Mouse (Mus musculus) embryonic facial prominence, embryonic 15.5 days (tissue): Measurements from ENCODE around the gene Gart. TPM values are rescaled to one million over a fixed set of nuclear protein-coding genes. Genes with fewer than 3 reads are reported as not detected.

Experiments
- ATAC-seq: fragments of 200-750 bp; cut with Nextera tagmentation; 2 replicates; pipeline ENCODE4 v1.8.0; 2017; ENCODE audit warnings: low read depth, moderate TSS enrichment; ENCODE audit not compliant: insufficient number of reproducible peaks, low FRiP score, low TSS enrichment
- H3K27ac ChIP-seq: fragments of 300-500 bp; sonication (generic); replicated peaks from 2 replicates; pipeline ENCODE4 v1.5.1; 2015; ENCODE audit warnings: mild to moderate bottlenecking, inconsistent platforms
- H3K27me3 ChIP-seq: fragments of 300-500 bp; sonication (generic); 2 replicates; pipeline ENCODE4 v1.6.1; 2015; ENCODE audit warnings: inconsistent platforms
- H3K36me3 ChIP-seq: fragments of 300-500 bp; sonication (generic); 2 replicates; pipeline ENCODE4 v1.6.1; 2015; ENCODE audit warnings: mild to moderate bottlenecking, inconsistent platforms
- H3K4me1 ChIP-seq: fragments of 300-500 bp; sonication (generic); 2 replicates; pipeline ENCODE4 v1.6.1; 2015; ENCODE audit warnings: inconsistent platforms
- H3K4me2 ChIP-seq: fragments of 300-500 bp; sonication (generic); replicated peaks from 2 replicates; pipeline ENCODE4 v1.6.1; 2015; ENCODE audit warnings: mild to moderate bottlenecking, inconsistent platforms
- H3K4me3 ChIP-seq: fragments of 300-500 bp; sonication (generic); replicated peaks from 2 replicates; pipeline ENCODE4 v1.5.1; 2015; ENCODE audit warnings: mild to moderate bottlenecking, inconsistent platforms
- H3K9ac ChIP-seq: fragments of 300-500 bp; sonication (generic); 2 replicates; pipeline ENCODE4 v1.6.1; 2015; ENCODE audit warnings: inconsistent platforms
- H3K9me3 ChIP-seq: fragments of 300-500 bp; sonication (generic); replicated peaks from 2 replicates; pipeline ENCODE4 v1.6.1; 2016; ENCODE audit warnings: inconsistent platforms
- WGBS: fragments of 180-500 bp; shearing (Covaris S2); methylation state at CpG from one replicate; pipeline ENCODE4 v1.1.7; 2015; 5-methylcytosine and 5-hydroxymethylcytosine counted together
- polyA plus RNA-seq: library from polyadenylated mRNA; unstranded; fragments of >200 nt; fragmentation: Nextera tagmentation; extraction: Ambion mirVana; gene quantifications from 2 replicates; pipeline ENCODE4 v1.2.1, GENCODE M21; 2015

The Gart gene
- polyA plus RNA-seq, result 96.7 and 97.1 TPM in 2 replicates

- Histone ChIP-seq H3K4me3 (peak within 1 kb of the TSS; percentile 73), H3K4me2 (peak within 1 kb of the TSS; percentile 94), H3K27ac (peak within 1 kb of the TSS; percentile 100), H3K27me3 (no peaks in the 10 kb centered on the region), H3K4me1 (peaks cover 4% of the 10 kb centered on the region), H3K9me3 (no peaks in the 10 kb centered on the region), H3K36me3 (peaks cover 14% of the 10 kb centered on the region), H3K9ac (peak within 1 kb of the TSS; percentile 96)
- peak; percentile 91 for ATAC-seq
- under 1% methylated on average over 59 of the region's 59 CpGs for WGBS
These were observed at the start of gene Gart for GRCm38 (mm10) chr16:91646681-91647419. Gene Gart (minus strand): TSS chr16:91646952.

GRCm38 (mm10) chr16:91695108-91695755 lies 48.5 kb upstream of the Gart start:
- no peak overlapping the region for H3K9ac ChIP-seq
- 55% methylated on average over 8 of the region's 8 CpGs for WGBS
- no peaks in the 10 kb centered on the region for H3K27me3 ChIP-seq
- H3K4me3 ChIP-seq, result no peak overlapping the region
- H3K4me1 ChIP-seq, result no peaks in the 10 kb centered on the region
- no peaks in the 10 kb centered on the region for H3K9me3 ChIP-seq
- no peak overlapping the region for H3K4me2 ChIP-seq
- H3K27ac ChIP-seq, result no peak overlapping the region
- H3K36me3 ChIP-seq, result peaks cover 25% of the 10 kb centered on the region
- ATAC-seq, result no peak

- Histone ChIP-seq H3K9me3 (no peaks in the 10 kb centered on the region), H3K27me3 (no peaks in the 10 kb centered on the region), H3K4me1 (no peaks in the 10 kb centered on the region), H3K4me3 (no peak overlapping the region), H3K4me2 (no peak overlapping the region), H3K36me3 (peaks cover 22% of the 10 kb centered on the region), H3K9ac (no peak overlapping the region), H3K27ac (no peak overlapping the region)
- 31% methylated on average over 14 of the region's 14 CpGs for WGBS
- no peak; the same call in 1 of the 2 replicates for ATAC-seq
These were observed 47.8 kb upstream of the Gart start for GRCm38 (mm10) chr16:91694455-91695084.

- Histone ChIP-seq H3K27me3 (no peaks in the 10 kb centered on the region), H3K9me3 (no peaks in the 10 kb centered on the region), H3K4me3 (no peak overlapping the region), H3K36me3 (peaks cover 15% of the 10 kb centered on the region; the same call in 1 of the 2 replicates), H3K4me2 (no peak overlapping the region), H3K9ac (no peak overlapping the region), H3K4me1 (peaks cover 13% of the 10 kb centered on the region), H3K27ac (no peak overlapping the region)
- no peak for ATAC-seq
- 41% methylated on average over 7 of the region's 7 CpGs for WGBS
These were observed 43.0 kb upstream of the Gart start for GRCm38 (mm10) chr16:91689791-91690190.

GRCm38 (mm10) chr16:91688619-91689334 lies 42.0 kb upstream of the Gart start, which contains the start of gene Donson:
Gene Donson (minus strand): TSS chr16:91688770.
- H3K9ac ChIP-seq, result peak within 1 kb of the TSS; percentile 95
- peak; percentile 99 for ATAC-seq
- H3K27me3 ChIP-seq, result no peaks in the 10 kb centered on the region
- H3K9me3 ChIP-seq, result no peaks in the 10 kb centered on the region
- peak within 1 kb of the TSS; percentile 93 for H3K4me3 ChIP-seq
- H3K27ac ChIP-seq, result peak within 1 kb of the TSS; percentile 83
- peaks cover 20% of the 10 kb centered on the region; the same call in 1 of the 2 replicates for H3K36me3 ChIP-seq
- H3K4me1 ChIP-seq, result peaks cover 13% of the 10 kb centered on the region
- WGBS, result under 1% methylated on average over 68 of the region's 71 CpGs
- H3K4me2 ChIP-seq, result peak within 1 kb of the TSS; percentile 92

- 1% methylated on average over 50 of the region's 51 CpGs for WGBS
- peak; percentile 39; the same call in 1 of the 2 replicates for ATAC-seq
- no peaks in the 10 kb centered on the region for H3K9me3 ChIP-seq
- H3K4me2 ChIP-seq, result peak overlapping the region; percentile 92
- no peaks in the 10 kb centered on the region for H3K27me3 ChIP-seq
- H3K4me1 ChIP-seq, result peaks cover 13% of the 10 kb centered on the region
- H3K27ac ChIP-seq, result peak overlapping the region; percentile 58; the same call in 1 of the 2 replicates
- peak overlapping the region; percentile 93 for H3K4me3 ChIP-seq
- H3K9ac ChIP-seq, result peak overlapping the region; percentile 95
- H3K36me3 ChIP-seq, result peaks cover 23% of the 10 kb centered on the region; the same call in 1 of the 2 replicates
These were observed 41.4 kb upstream of the Gart start for GRCm38 (mm10) chr16:91688023-91688618.

- H3K36me3 ChIP-seq, result peaks cover 35% of the 10 kb centered on the region; the same call in 1 of the 2 replicates
- H3K27ac ChIP-seq, result no peak overlapping the region
- no peak for ATAC-seq
- no peaks in the 10 kb centered on the region for H3K27me3 ChIP-seq
- H3K4me2 ChIP-seq, result no peak overlapping the region
- no peak overlapping the region for H3K4me3 ChIP-seq
- WGBS, result 82% methylated on average over 5 of the region's 5 CpGs
- no peaks in the 10 kb centered on the region for H3K9me3 ChIP-seq
- no peak overlapping the region for H3K9ac ChIP-seq
- H3K4me1 ChIP-seq, result peaks cover 13% of the 10 kb centered on the region
These were observed 39.6 kb upstream of the Gart start for GRCm38 (mm10) chr16:91686369-91686768.

- H3K4me1 ChIP-seq, result peaks cover 13% of the 10 kb centered on the region
- no peak overlapping the region for H3K27ac ChIP-seq
- H3K36me3 ChIP-seq, result peaks cover 40% of the 10 kb centered on the region; the same call in 1 of the 2 replicates
- no peaks in the 10 kb centered on the region for H3K27me3 ChIP-seq
- H3K4me3 ChIP-seq, result no peak overlapping the region
- H3K4me2 ChIP-seq, result no peak overlapping the region
- no peak overlapping the region for H3K9ac ChIP-seq
- 89% methylated on average over 5 of the region's 5 CpGs for WGBS
- ATAC-seq, result no peak
- H3K9me3 ChIP-seq, result no peaks in the 10 kb centered on the region
These were observed 38.8 kb upstream of the Gart start for GRCm38 (mm10) chr16:91685526-91685925.

- Histone ChIP-seq H3K4me3 (no peak overlapping the region), H3K27me3 (no peaks in the 10 kb centered on the region), H3K36me3 (peaks cover 77% of the 10 kb centered on the region), H3K9me3 (no peaks in the 10 kb centered on the region), H3K9ac (no peak overlapping the region), H3K4me1 (no peaks in the 10 kb centered on the region), H3K27ac (no peak overlapping the region), H3K4me2 (no peak overlapping the region)
- ATAC-seq, result no peak
- 74% methylated on average over 5 of the region's 5 CpGs for WGBS
These were observed 33.9 kb upstream of the Gart start for GRCm38 (mm10) chr16:91680656-91681055.

- Histone ChIP-seq H3K4me2 (no peak overlapping the region), H3K9ac (no peak overlapping the region), H3K4me1 (no peaks in the 10 kb centered on the region), H3K9me3 (no peaks in the 10 kb centered on the region), H3K4me3 (no peak overlapping the region), H3K27ac (no peak overlapping the region), H3K36me3 (peaks cover 69% of the 10 kb centered on the region), H3K27me3 (no peaks in the 10 kb centered on the region)
- ATAC-seq, result no peak
- 84% methylated on average over 5 of the region's 5 CpGs for WGBS
These were observed 31.6 kb upstream of the Gart start for GRCm38 (mm10) chr16:91678147-91678911.
